Mouse (Mus musculus) liver, adult (tissue): ENCODE measurements around the gene Dmbx1.

Experiments
- GATA4 ChIP-seq: IDR thresholded peaks from 2 replicates; pipeline ENCODE4 v1.6.1; 2014; ENCODE audit warnings: mild to moderate bottlenecking, low read length; ENCODE audit not compliant: insufficient replicate concordance

Dmbx1 gene

DNA sequence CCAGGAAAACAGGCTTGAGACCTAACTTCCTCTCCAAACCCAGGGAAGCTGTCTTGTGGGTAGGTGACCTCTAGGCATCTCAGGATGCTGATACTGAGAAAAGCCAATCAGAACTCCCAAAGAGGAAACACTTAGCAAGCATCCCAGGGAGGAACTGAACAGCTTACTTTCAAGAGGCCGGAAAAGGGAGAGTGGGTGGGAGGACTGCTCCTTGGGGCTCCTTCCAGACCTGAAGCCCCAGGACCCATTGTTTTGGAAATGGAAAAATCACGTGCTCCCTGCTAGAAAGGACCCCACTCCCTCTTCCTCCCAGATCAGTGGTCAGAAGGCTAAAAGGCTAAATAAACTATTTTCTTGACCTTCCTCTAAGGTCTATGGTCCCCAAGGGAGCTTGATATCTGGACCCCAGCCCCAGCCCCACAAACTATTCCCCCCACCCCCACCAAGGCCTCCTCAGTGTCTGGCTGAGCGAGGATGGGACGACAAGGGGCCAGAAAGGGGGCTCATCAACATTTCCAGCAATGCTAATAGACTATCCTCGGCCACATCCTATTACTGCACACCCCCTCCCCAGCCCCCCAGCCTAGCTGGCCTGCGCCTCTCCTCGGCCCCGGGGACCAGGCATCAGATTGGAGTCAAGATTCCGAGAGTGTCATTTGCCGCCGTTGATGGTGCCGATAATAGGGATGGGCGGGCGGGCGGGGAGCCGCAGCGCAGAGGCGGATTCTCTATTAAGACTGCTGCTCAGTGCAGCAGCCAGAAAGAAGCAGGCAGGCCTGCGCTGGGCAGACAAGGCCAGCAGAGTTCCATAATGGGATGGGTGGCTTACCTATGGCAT is 15.1 kb upstream of the Dmbx1 start:
- no peak for TF ChIP-seq GATA4

DNA sequence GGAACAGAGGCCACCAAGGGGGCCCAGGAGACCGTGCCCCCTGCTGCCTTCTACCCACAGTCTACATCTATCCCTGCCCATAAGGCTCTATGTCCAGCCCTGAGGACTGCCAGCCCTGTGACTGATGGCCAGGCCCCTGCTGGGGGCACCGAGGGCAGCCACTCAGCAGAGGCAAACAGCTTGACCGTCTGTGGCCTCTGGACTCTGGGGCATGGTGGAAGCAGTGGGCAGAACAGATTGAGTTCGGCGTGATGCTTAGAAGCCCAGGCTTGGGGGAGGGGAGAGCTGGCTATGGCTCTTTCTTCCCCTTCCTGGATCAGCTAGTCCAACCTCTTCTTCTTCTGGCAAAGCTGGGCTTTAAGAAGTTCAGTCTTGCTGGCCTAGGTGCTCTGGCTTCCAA is 13.8 kb upstream of the Dmbx1 start:
- no peak for TF ChIP-seq GATA4

DNA sequence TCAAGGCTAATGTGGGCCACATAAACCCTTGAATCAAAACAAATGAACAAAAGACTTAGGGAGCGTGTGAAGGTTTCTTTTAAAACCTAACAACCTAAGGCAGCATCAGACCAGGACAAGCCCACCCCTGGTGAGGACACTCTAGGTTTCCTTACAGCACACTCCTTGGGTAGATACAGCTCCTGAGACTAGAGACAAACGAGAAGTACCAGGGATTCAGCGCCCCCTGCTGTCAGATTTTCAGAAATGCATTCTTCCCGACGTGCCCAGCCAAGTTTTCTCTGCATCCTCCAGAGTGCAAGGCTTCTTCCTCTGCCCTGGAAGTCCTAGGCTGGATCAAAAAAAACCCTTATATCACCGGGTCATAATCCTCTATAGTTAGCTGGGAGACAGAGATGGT is 13.0 kb upstream of the Dmbx1 start:
- no peak for TF ChIP-seq GATA4

DNA sequence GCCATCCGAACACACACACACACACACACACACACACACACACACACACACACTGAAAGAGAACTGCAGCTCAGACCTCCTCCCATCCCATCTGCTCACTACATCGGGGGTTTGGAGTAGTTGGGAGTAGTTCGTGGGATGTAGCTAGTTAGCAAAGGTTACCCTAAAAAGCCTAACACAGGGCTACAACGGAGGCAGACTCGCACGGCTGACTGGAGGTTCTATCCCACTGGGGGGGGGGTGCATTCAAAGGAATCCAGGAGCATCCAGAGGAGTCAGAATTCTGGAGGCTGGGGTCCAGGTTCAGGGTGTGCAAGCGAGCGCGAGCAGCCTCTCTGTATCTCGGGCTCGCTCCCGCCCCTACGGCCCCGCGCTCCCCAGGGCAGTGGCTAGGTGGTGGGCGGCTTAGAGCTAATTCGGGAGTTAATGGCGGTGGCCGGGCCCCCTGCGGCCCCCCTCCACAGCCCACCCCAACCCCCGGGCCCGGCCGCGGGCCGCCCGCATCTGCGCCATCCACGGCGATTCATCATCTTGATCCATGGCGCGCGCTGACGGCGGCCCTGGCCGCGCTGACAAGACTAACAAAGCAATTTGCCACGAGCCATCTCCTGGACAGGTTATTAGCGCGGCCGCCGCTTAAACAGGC is 4.1 kb upstream of the Dmbx1 start:
- no peak for TF ChIP-seq GATA4

DNA sequence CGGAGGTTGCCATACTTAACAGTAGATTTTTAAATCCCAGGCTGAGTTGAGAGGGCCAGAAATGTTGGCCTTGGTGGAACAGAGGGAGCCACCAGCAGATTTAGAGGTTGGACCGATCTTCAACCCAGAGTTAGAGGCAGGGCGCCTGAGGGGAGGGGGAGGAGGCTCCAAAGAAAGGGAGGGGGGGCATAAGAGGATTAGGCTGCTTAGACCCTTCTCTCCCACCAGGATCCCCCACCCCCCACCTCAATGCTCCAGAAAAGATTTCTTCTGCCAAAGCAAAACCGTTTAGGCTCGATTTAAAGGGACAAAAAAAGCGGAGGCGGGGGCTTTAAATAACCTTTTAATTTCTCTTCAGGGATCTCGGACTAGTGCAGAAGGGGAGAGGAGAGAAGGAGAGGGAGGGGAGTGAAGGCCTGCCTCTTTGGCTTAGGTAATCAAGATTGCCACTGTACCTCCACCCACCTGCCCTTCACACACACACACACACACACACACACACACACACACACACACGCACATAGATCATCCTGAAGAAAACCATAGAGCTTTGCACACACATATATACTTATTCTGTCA is 1.6 kb upstream of the Dmbx1 start:
- TF ChIP-seq GATA4 = no peak

DNA sequence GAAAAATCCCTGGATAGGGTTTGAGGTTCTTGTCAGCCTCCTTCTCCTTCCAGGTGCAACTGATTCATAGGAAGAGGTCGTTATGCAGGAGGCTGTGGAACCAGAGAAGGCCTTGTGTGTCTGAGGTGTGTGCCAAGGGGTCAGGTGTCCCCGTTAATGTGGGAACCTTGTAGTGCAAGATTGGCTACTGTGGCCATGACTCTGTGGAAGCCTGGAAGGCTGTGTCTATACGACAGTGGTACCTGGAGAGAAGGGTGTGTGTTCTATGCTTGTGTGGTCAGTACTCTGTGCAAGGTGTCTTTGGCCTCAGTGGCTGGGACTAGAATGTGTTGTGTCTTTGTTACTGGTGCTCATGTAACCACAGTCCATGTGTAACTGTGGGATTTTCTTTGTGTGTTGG is 955 bp upstream of the Dmbx1 start:
- no peak for TF ChIP-seq GATA4

DNA sequence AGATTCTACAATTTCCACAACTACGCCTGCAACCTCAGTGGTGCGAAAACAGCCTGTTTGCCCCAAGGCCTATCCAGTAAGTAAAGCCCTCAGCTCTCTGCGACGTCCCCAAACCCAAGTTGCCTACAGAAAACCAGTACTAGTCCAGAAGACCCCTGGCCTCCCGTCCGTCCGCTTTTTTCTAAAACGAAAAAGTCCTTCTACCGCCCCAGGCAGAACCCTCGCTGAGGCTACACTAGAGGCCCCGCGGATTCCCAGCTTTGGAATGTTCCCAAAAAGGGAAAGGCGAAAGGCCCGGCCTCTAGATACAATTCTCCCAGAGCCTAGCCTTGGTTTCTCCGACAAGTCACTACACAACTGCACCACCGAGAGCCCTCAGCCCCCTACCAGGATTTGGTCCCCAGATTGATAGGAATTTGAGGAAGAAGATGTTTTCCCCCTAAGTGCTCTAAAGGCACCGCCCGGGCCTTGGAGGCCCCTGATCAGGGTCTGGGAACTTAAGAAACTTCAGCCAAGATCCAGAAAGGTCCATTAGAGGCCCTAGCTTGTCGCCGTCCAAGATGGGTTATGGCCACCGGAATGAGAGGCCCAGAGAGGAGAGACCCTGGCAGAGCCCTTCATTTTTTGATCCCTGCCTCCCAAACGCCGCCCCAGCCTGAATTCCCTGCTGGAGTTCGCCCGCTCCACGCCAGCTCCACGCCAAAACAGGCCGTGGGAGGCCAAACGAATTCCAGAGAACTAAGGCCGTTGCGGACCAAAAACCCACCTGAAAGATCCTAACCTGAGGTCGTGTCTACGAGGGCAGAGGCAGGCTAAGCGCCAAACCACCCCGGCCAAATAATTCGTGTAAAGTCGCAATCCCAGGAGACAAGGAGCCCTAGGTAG is 1.2 kb downstream of the Dmbx1 start:
- no peak for TF ChIP-seq GATA4

DNA sequence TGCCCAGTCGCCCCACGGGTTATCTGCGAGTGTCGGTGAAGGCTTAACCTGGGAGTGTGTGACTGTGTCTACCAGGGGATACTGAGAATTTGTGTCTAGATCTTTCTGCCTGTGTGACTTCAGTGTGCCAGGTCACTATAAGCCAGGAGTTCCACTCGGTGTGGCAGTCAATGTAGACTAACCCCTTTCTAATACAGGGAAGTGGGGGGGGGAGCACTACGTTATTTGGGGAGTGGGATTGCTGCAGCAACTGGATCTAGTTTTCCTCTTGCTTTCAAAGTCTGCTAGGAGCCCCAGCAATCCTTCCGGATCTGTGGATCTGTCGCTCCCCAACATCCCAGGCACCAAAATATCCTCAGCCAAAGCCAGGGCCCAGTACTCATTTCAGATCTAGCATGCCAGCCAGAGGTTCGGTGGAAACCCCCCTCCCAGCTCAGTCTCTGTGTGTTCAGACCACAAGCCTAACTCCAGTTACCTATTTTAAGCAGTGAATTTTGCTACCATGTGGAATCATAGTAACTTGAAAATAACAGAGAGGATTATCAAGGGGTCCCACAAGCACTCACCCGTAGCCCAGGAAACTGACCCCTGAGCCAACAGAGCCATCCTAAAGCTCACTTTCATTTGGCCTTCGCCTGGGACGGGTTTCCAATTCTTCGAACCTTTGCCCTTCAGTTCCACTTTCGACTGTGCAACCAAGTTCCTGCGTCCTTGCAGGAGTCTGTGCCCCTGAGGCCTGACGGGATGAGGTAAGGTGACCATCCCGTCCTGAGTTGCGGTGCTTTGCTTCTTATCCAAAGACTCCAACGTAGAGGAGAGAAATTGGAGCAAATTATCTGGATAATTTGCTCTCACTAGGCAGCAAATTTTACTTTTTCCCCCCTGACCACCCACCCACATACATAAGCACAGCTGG is 2.4 kb downstream of the Dmbx1 start:
- TF ChIP-seq GATA4 = no peak

DNA sequence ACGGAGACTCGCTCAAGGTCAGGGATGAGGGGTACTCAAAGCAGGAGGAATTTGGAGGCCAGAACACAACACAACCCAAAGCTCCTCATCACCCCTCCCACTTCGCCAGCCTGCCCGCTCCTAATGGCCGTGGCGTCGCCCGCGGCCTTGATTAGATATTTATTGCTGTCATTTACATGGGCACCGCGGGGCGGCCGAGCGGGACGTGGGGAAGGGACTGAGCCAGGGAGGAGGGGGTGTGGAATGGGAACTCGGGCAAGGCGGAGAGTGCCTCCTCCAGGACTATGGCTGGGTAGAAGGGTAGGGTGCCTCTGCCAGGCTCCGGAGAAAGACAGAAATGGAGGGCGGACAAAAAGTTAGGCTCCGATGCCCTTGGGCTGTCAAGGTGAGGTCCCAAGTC is 3.1 kb downstream of the Dmbx1 start:
- no peak for TF ChIP-seq GATA4

DNA sequence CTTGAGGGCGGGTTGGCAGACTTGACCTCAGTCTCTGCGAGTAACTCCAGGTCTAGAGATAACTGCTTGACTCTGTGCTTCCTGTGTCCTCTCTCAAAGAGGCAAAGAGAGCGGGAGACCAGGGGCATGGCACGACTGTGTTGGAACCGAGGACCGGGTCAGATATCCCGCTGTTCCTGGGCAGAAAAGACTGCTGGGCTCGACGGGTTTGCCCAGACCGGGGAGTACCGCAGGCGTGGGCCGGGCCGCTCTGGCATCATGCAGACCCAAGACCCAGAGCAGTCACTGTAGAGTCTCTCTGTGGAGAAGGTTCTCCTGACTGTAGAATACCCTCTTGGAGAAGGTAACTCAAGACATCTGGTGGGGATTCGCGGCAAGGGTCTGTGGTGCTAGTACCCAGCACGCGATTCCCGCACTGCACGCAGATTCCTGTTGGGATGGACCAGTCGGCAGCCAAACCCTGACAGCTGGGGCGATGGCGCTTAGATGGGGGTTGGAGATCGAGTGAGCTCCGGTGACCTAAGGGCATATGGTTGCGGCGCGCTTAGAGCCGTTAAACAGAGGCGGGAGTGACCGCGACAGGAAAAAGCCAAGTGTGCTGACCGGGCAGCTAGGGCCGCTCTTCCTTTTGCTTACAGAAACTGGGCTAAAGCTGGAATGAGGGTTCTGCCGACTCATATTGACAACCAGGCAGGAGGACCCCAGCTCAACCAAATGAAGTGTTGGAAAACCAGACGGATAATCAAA is 3.7 kb downstream of the Dmbx1 start:
- TF ChIP-seq GATA4 = no peak

DNA sequence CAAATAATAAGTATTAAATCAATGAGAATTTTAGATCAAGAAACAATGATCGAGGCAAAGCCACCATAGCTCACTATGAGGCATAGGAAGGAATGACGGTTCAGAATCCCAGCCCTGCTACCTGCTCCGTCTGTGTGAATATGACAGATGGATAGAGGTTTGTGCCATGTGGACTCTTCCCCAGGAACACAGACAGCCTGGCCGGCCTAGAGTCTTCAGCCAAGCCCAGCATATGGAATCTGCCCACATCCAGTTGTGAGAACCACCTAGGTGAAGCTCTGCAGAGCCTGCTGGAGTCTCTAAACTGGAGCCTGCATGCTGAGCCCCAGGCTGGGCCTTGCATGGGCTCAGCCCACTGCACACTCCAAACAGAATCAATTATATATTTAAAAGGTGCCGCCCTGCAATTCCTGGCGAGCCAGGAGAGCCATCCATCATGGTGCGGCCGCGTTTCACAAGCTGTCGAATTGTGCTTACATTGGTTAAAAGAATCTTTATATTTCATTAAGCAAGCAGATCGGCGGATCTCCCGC is 8.1 kb downstream of the Dmbx1 start:
- no peak for TF ChIP-seq GATA4

DNA sequence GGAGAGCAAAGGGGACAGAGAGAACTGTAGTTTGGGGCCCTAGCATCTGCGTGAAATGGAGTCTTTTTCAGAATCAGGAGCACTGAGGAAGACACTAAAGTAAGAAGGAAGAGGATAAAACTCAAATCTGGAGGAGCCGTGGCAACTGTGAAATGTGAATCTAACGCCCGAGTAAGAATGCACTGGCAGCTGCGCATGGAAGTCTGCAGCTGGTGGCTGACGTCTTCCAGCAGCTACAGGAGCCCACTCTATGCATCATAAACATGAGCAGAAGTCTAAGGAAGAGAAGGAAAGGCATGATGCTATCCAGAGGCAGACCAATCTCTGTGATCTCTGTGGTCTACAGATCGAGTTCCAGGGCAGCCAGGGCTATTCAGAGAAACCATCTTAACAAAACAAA is 12.1 kb downstream of the Dmbx1 start:
- TF ChIP-seq GATA4 = no peak

DNA sequence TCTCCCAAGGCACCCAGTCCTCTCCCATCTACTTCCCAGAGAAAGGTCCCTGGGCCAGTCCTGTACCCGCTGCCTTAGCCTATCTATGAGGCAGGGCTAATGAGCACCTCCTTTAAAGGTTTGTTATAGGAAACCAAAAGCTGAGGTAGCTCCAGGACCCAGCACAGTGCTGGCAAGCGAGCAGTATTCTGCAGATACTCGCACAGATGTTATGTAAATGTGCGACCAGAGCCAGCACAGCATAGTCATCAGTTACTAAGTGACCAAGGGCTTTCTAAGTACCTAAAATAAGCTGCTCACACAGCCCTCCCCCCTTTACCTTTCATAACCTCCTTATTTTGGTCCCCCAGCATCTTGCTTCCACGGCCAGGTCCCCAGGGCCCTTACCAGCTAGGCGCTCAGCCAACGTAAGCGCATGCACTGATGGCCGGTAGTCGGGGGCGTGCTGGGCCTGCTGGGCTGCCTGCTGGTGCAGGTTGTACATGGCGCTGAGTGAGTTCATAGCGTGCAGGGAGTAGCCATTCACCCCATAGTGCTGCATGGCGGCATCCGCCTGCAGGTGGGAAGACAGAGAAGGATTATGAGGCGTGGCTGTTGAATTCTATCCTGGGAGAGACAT is 16.4 kb downstream of the Dmbx1 start:
- no peak for TF ChIP-seq GATA4

DNA sequence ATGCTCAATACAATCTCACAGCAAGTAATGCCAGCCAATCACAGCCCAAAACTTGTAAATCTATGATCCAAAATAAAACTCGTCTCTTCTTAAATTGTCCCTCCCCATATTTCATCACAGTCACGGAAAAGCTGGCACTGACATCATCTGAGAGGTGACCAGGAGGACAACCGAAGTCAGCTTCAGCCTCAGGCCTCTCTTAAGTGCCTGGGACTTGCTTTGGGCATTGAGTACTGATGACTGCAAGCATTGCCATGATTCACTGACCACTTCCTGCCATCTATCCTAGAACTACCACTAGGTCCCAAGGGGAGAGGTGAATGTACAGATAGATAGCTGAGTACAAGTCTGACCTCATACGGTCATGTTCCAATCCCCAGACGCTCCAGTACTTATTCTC is 17.0 kb downstream of the Dmbx1 start:
- no peak for TF ChIP-seq GATA4
